Mouse (Mus musculus): ENCODE results near the gene Gm28778.

- no peak for TF ChIP-seq POLR2A (IDR thresholded peaks at IDR 0.05; ENCODE audit: borderline replicate concordance, low read depth, low read length)
- TF ChIP-seq CTCF (IDR thresholded peaks at IDR 0.05; ENCODE audit: low read depth, low read length): no peak
Measured at GRCm38 (mm10) chr1:53352327-53353261, 55.7 kb downstream of the Gm28778 start, which contains the start of the genes Asdurf, Gm28551 and Asnsd1.
